Mouse (Mus musculus) splenic B cell, adult 2 months (primary cell): ENCODE results near the gene Tnfrsf8.
A peak's percentile ranks its signal among the peaks of the same experiment; 100 is the strongest.
"Not testable (repeated sequence)": the region's sequence is repeated elsewhere in the genome, so short reads cannot be mapped to it uniquely, and the experiment has no call there.

Experiments used
- DNase-seq: peaks from one replicate; pipeline ENCODE4 v3.0.0-alpha.2; 2011; ENCODE audit warnings: low read depth, low spot score
- H3K27me3 ChIP-seq: 2 replicates; pipeline ENCODE4 v1.6.1; 2012; ENCODE audit warnings: mild to moderate bottlenecking, low read length, moderate library complexity, mixed read lengths; ENCODE audit not compliant: control insufficient read depth, poor library complexity, insufficient read depth, severe bottlenecking
- H3K36me3 ChIP-seq: 2 replicates; pipeline ENCODE4 v1.6.1; 2012; ENCODE audit warnings: mild to moderate bottlenecking, low read length, moderate library complexity, mixed read lengths; ENCODE audit not compliant: control insufficient read depth, poor library complexity, insufficient read depth, severe bottlenecking

Gene Tnfrsf8

DNA sequence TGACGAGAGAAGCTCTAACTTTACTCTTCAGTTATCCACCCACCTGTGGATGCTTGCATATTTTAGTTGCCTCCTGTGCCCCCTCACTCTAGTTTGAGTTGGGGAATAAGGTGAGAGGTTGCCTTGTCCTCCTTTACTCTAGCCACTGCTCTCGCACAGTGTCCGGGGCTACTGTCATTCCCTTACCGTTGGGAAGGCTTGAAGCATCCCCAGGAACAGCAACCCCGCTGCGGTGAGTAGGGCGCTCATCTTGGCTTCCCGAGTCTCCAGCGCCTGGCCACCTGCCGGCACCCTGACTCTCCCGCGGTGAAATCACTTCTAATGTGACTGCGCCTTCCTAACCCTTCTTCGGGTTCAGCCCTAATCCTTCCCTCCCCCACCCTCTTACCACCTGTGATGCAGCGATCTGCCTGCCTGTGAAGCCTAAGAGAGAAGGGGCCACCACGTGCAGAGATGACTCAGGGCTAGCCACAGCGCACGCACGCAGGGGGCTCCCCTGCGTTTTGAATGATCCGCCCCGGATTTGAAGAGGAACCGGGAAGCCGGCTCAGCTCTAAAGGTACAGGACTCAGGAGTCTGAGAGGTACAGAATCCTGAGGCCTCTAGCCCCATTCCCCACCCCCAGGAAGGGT is at the start of gene Tnfrsf8:
TSS of gene Tnfrsf8 (minus strand) at position 329 of the 632 bp plus-strand sequence.
- Histone ChIP-seq H3K36me3 (no peaks in the 10 kb centered on the region), H3K27me3 (no peaks in the 10 kb centered on the region)
- peak; percentile 56 for DNase-seq

DNA sequence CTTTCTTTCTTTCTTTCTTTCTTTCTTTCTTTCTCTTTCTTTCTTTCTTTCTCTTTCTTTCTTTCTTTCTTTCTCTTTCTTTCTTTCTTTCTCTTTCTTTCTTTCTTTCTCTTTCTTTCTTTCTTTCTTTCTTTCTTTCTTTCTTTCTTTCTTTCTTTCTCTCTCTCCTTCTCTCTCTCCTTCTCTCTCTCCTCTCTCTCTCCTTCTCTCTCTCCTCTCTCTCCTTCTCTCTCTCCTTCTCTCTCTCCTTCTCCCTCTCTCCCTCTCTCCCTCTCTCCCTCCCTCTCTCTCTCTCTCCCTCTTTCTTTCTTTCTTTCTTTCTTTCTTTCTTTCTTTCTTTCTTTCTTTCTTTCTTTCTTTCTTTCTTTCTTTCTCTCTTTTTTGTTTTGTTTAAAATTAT is 46.7 kb upstream of the Tnfrsf8 start:
- not testable (repeated sequence) for H3K36me3 ChIP-seq, DNase-seq, H3K27me3 ChIP-seq

DNA sequence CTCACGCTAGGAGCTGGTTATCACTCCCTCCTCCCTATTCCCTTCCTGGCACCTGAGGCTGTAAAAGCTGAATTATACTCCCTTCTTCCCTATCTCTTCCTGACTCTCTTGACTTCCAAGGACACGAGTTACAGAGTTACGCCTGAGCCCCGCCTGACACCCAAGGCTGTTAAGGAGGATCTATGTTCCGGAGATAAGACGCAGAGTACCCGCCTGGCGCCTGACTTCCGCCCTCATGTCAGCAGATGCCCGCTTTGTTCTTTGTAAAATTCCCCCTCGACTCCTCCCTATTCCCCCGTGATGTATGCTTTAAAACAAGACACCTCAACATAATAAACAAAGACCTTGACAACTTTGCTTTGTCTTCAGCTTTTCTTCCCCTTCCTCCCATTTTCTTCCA is 46.1 kb upstream of the Tnfrsf8 start:
- Histone ChIP-seq H3K27me3 (no peaks in the 10 kb centered on the region), H3K36me3 (no peaks in the 10 kb centered on the region)
- DNase-seq = peak; percentile 82

DNA sequence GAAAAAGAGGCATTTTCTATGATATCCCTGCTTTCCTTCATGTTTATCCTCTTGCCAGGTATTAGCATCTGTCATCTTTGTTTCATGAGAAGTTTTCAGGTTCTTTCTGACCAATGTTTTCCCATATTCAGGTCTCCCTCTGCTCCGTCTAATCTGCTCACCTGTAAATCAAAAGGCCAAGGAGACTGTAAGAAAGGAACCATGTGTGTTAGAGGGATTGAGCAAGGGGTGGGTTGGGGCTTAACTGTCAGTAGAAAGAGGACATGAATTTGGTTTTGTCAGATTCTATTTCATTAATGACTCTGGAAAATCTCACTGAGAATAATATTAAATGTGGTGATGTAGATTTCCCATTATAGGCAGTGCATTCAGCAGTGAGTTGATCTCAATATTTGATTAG is 45.6 kb upstream of the Tnfrsf8 start:
- Histone ChIP-seq H3K27me3 (no peaks in the 10 kb centered on the region), H3K36me3 (no peaks in the 10 kb centered on the region)
- DNase-seq = no peak

DNA sequence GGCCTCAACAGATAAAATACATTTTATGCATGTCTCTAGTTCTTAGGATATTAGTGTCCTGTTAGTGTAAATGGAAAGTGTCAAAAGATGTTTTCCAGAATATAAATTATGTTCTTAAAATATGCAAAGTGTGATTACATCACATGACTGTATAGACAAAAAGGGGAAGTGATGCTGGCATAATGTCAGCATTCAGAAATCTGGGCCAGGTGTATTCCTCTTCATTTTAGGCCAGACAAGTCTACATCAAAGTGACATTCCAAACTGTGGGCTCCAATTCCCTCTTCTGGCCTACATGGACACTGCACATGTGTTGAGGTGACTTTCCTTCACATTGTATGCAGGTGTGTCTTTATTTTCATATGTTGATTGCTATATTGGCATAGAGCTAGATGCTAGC is 41.3 kb upstream of the Tnfrsf8 start:
- H3K36me3 ChIP-seq = no peaks in the 10 kb centered on the region
- DNase-seq = peak; percentile 73
- H3K27me3 ChIP-seq = no peaks in the 10 kb centered on the region

DNA sequence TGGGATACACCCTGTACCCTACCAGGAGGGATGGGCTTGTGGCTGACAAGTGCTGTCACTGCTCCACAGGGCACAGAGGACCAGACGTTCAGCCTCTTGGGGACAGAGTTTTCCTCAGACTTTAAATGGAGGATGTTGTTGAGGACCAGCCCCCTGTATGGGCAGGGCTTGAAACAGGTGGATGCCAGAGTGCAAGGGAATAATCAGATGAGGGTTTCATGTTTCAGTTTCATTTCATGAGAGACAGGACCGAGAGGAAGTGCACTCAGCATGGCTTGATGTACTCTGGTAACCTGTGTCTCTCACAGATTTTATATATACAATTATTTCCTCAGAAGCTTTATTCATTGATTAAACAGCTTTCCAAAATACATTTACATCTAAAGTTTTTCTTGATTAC is 38.9 kb upstream of the Tnfrsf8 start:
- no peaks in the 10 kb centered on the region for H3K27me3 ChIP-seq
- H3K36me3 ChIP-seq = no peaks in the 10 kb centered on the region
- peak; percentile 75 for DNase-seq

DNA sequence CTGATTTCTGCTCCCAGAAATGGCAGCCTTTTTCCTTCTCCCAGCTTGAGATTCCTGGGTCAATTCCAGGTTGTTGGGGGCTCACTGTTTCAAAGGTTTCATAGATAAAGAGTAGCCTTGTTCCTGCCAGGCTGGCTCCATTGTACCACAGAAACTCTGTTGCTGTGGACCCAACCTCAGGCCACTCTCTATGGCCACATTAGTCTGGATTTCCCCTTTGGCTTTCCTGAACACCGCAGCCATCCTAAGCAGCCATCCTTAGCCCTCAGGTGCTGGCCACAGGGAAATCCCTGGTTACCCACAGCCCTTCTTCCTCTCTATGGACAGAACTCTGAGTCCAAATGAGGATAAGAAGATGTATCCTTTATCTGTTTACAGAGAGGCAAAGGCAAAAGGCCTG is 30.0 kb upstream of the Tnfrsf8 start:
- H3K27me3 ChIP-seq = no peaks in the 10 kb centered on the region
- DNase-seq = no peak

DNA sequence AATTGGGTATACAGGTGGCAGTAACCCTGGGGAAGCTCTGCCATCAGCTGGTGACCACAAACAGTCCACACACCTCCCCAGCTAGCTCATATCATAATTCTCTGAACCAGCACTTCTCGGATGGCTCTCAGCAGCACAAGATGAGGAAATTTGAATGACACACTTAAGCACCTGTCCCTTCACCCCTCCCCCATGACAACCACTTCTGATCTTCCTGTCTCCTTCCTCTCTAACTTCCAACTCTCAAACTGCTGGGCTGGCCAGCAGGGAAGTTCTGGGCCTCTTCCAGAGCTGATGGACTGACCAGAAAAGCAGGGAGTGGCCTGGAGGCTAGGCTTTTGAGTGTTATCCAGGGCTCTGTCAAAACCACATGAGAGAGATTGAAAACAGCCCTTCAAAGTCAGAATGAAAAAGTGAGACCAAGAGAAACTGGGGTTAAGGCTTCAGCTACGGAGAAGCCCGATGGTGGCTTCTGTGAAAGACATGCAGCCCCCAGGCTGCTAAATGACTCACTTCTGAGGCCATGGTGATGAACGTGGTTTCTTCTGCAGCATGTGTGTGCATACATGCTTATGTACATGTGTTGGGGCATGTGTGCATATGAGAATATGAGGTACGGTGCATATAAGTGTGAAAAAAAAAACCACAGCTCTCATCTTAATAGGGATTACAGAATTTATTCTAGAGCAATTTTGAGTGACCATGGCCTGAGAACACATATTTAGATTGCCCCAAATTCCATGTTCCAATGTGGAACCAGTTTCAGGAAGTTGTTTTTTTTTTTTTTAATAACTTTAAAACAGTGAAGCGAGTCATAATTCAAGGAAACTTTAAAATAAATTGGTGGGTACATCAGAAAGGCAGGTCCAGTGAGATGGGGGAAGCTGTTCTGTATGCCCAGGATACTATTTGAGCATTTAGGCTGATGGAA is 27.2 kb upstream of the Tnfrsf8 start:
- Histone ChIP-seq H3K27me3 (no peaks in the 10 kb centered on the region), H3K36me3 (no peaks in the 10 kb centered on the region)
- no peak for DNase-seq

More for the DNA sequence above, 30.0 kb upstream of the Tnfrsf8 start:
- no peaks in the 10 kb centered on the region for H3K36me3 ChIP-seq

DNA sequence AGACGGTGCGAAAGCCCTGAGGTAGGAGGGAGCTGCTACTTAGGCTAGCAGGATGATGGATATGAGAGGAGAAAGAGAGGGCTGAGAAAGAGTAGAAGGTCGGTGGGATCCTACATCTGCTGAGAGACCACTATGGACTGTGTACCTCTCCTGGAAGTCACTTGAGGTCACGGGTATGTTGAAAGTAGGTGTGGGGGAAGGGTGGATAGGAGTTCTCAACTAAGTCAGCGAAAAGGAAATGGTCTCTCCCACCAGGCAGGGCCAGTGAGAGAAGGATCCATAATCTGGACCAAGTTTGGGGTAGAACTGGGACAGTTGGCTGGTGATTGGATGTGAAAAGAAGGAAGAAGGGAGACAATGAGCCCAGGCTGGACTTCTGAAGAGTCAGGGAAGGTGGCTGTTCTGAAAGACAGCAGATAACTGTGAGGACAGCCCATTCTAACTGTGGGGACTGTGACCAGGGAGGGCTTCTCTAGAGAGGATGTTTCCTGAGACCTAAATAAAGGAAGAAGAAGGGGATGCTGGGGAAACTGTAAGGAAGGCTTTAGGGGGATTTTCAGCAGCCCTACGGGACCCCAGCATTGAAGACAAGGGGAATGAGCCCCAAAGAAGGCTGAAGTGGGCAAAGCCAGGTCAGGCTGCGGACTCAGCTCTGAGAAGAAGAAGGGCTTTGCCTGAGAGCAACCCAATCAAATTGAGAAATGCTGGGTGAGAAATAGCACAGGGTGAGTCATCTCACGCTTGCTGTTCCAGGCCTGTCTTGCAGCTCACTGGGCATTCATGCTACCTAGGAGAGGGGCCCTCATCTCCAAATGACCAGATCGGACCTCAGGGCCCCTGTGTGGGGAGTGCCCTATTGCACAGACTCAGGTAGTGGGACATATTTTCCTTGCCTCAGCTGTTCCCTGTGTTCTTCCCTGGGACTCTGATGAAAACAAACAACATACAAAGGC is 23.2 kb upstream of the Tnfrsf8 start:
- H3K36me3 ChIP-seq = no peaks in the 10 kb centered on the region
- DNase-seq = no peak
- no peaks in the 10 kb centered on the region; the same call in 1 of the 2 replicates for H3K27me3 ChIP-seq

DNA sequence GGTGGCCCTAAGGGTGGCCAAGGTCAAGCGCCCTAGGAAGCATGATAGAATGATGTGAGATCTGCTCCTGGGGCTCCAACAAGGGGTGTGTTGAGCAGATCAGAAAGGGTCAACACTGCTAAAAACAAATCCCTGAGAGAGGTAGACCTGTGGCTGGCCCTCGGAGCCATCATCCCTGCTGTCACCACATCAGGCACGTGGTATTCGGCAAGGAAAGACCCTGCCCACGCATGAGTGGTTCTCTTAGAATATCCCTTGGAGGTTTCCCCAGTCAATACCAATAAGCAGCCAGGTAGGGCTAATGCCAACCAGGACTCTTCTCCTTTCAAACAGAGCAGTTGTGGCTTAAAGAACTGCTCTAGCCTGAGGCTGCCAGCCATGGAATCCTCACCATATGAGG is 21.6 kb upstream of the Tnfrsf8 start:
- no peak for DNase-seq
- H3K36me3 ChIP-seq = no peaks in the 10 kb centered on the region
- H3K27me3 ChIP-seq = no peaks in the 10 kb centered on the region; the same call in 1 of the 2 replicates

DNA sequence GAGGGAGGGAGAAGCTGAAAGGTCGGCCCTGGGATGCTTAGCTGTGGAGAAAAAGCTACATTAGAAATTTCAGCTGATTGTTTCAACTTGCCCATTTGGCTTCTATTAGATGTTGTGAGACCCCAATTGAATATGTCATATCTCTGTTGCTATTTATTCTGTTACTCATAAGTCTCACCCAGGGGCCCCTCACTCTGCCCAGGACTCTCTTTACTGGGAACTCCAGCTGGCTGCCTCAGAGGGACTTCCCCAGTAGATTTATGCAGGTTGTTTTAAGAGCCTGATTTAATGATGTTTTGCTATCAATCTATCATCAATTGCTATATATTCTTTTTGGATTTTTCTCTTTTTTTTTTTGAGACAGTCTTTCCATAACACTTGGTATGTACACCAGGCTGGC is 21.1 kb upstream of the Tnfrsf8 start:
- Histone ChIP-seq H3K36me3 (no peaks in the 10 kb centered on the region), H3K27me3 (no peaks in the 10 kb centered on the region; the same call in 1 of the 2 replicates)
- no peak for DNase-seq

DNA sequence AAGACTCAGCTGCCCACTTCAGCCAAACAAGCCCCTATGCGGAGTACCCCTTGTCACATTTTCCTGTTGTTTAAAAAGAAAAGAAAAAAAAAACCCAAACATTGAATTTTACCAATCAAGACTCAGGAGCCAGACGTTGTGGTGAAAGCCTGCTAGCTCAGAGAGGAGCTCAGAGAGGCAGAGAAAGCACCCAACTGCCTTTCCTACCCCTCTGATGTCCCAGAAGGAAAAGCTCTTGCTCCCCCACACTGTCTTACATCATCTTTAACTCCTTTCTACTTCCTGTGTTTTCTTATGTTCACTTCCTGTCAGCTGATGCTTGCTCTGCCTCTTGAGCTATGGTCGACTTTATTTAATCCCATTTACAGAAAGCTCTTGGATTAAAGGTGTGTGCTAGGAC is 8.7 kb upstream of the Tnfrsf8 start:
- DNase-seq = no peak
- H3K36me3 ChIP-seq = no peaks in the 10 kb centered on the region
- H3K27me3 ChIP-seq = no peaks in the 10 kb centered on the region

DNA sequence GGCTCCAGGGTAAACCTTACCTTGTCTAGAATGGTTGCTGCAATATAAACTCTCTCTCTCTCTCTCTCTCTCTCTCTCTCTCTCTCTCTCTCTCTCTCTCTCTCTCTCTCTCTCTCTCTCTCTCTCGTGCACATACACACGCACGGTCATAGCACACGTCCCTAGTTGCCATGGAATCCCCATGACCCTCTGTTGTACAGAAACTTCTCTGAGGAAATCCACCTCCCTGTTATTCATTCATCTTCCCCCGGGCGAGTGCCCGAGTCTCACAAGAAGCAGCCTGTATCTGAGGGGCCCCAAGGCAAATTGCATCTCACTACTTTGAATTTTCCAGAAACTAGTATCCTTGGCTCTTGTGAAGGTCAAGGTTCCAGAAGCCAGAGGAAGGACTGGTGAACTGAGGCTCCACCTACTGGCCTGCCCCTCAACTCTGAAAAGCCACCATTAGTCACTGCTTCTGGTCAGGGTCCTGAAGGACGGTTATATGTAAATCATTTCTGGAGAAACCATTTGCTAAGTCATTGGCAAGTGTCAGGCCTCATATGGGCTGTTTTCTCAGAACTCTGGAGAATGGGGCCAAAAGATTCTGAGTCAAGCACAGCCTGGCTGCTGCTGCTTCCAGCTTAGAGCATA is 8.1 kb upstream of the Tnfrsf8 start:
- Histone ChIP-seq H3K36me3 (no peaks in the 10 kb centered on the region), H3K27me3 (no peaks in the 10 kb centered on the region)
- no peak for DNase-seq

DNA sequence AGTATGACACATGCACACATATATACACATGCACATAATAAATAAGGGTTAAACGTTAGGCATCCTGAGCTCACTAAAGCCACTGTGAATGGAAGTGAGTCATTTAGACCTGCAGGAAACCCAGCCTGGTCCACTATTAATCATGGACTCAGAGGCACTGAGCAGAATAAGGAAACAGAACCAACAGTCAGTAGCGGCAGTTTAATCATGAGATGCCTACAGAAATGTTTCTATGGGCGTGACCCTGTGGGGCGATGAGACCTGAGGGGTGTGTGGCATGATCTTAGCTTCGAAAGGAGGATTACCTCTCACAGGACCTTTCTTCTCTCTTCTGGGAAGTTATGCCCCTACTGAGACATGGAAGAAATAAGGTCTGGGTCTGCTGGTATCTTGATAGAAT is 7.2 kb upstream of the Tnfrsf8 start:
- no peaks in the 10 kb centered on the region for H3K36me3 ChIP-seq
- DNase-seq = no peak
- no peaks in the 10 kb centered on the region for H3K27me3 ChIP-seq
